Mouse (Mus musculus) right cerebral cortex, postnatal 36 days (tissue): ENCODE results near the gene Asb18.

Experiments used
- DNase-seq, 2 experiments: peaks; one replicate each; pipeline ENCODE4 v3.0.0; 2022; ENCODE audit warnings: low spot score in 2 of 2, mixed read lengths in 1 of 2

Asb18 gene

GRCm38 (mm10) chr1:89901381-89901780 is 113.1 kb downstream of the Asb18 start:
- no peak for DNase-seq
